Mouse (Mus musculus): Measurements from ENCODE around the gene Uox. TPM values are rescaled to one million over a fixed set of nuclear protein-coding genes. Genes with fewer than 3 reads are reported as not detected.
A peak's percentile ranks its signal among the peaks of the same experiment; 100 is the strongest.

The Uox gene
- total RNA-seq, 2 experiments from 2014 or later, result 0.45 TPM; not detected in 1

DNA sequence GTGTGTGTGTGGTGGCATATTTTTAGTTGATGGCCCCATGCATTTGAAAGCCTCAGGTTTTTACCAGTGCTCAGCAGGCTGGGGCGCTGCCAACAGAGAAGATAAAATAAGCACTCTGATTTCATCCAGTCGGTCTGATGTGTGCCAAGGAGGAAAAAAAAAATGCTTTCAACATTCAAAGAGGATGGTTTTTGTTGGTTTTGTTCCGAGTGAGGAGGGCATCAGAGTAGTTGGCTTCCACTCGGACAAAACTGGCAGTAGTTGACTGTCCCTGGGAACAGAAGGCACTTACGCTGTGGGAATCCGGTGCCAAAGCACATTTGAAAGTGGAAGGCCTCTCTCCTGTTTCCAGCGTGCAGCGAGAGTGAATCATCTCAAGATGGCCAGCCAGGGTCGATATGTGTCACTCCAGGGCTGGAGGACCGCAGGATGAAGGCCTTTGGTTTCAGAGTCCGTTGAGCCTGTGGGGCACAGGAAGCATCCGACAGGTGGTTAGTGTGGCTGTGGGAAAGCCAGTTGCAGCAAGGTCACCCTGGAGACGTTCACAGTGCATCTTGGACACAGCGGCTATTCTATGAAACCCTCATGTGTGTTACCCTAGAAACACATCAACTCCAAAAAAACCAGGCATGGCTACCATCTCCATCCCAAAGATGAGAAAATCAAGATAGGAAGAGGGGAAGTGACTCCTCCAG is 50.5 kb downstream of the Uox start:
- DNase-seq (ENCODE audit: low spot score), result peak; percentile 29

DNA sequence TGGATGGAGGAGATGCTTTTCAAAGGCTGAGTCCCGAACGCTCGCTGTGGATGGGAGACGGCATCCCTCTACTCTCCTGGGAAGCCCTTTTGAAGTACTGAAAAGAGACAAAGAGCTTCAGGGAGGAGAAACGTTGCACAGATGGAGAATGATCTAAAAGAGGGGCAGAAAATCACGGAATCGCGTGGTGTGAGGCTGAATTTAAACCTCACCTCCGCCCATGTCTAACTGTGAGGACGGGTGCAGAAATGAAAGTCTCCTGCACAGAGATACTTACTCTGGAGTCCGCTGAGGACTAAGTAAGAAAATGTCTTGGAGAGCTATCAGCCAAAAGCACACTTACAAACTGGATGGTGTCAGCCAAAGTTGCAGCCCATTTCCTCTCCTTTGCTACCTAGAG is 51.7 kb downstream of the Uox start:
- no peak for DNase-seq (ENCODE audit: low spot score)

DNA sequence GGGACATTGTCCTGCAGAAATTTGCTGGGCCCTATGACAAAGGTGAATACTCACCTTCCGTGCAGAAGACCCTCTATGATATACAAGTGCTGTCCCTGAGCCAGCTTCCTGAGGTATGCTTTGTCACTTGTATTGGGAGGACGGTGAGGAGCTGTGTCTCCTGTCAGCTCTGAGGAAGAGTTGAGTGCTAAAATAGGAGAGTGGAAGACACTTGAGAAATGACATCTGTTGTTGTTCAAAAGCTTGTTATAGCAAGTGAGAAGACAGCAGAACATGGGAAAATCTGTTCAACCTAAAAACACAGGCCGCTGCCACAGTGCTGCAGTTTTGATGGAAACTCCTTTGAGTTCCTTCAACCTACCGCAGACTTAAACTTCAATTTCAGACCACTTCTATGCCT is 55.5 kb downstream of the Uox start:
- DNase-seq (ENCODE audit: low spot score), result no peak

- no peak for DNase-seq (ENCODE audit: low spot score)
Observed at GRCm38 (mm10) chr3:146628227-146628982, 58.2 kb downstream of the Uox start.

DNA sequence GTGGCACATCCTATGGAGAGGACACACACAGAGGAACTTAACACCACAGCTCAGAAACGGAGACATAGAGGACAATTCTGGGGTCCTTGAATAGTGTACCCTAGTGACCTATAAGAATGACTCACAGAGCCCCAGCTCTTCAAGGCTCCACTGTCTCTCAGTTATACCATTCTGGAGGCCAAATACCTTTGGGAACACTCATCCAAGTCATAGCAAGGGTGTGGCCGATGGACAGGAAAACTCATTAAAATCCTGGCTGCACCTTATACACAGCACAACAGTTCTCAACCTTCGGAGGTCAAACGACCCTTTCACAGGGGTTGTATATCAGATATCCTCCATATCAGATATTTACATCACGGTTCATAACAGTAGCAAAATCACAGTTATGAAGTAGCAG is 62.3 kb downstream of the Uox start:
- no peak for DNase-seq (ENCODE audit: low spot score)

DNA sequence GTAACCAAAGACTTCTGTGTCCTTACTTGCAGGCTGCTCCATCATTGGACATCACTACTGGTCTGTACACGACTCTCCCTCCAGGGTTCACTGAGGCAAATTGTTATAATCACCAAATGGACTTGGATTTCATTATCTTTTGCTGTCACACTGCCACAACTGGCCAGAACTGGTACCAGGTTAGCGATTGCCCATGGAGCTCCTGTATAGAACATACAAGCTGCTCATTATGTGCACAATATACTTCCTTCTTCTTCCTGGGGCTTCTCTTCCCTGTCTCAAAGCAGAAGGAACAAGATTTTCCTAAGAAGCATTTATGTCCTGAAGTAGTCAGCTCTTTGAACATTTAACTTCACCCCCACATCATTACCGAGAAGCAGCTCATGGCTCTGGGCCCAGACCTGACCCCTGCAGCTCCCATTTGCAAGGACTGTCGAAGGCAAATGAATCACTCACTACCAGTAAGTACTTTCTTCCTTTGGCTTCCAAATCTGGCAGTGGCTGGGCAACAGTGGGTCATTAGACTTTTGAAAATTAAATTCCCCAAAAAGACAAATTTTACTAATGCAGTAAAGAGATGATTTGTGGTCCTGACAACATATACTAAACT is 71.7 kb downstream of the Uox start:
- DNase-seq (ENCODE audit: low spot score), result no peak

DNA sequence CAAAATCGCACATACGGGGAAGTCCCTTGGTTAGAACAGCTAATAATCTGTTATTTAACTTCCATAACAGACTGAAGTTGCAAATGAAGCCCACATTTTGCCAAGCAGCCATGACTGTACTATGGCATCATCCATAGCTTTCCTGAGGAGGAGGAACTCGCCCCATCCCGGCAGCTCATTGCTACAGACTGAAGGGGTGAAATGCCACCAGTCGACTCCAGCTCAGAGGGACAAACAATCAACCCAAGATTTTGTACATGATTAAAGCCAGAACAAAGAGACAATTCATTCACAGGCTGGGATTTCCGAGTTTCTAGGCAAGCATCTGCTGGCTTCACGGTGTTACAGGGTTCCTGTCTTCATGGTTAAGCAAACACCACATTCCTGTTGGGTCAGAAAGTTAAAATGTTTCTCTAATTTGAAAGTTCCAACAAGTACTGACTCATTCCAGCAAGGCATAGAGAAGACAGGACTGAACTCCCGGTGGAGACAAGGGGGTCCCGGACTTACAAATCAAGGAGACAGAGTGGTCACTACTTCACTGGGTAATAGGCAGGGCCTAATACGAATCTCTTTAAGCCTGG is 79.2 kb downstream of the Uox start:
- DNase-seq (ENCODE audit: low spot score), result no peak

- DNase-seq (ENCODE audit: low spot score), result no peak
Observed at GRCm38 (mm10) chr3:146650716-146651115, 80.5 kb downstream of the Uox start.

GRCm38 (mm10) chr3:146651217-146651616 is 81.0 kb downstream of the Uox start, which contains the start of gene 4930503B20Rik:
Gene 4930503B20Rik, minus strand, starts transcription at chr3:146651317.
- no peak for DNase-seq (ENCODE audit: low spot score)

- DNase-seq (ENCODE audit: low spot score), result no peak
Observed at GRCm38 (mm10) chr3:146652431-146652830, 82.2 kb downstream of the Uox start.

DNA sequence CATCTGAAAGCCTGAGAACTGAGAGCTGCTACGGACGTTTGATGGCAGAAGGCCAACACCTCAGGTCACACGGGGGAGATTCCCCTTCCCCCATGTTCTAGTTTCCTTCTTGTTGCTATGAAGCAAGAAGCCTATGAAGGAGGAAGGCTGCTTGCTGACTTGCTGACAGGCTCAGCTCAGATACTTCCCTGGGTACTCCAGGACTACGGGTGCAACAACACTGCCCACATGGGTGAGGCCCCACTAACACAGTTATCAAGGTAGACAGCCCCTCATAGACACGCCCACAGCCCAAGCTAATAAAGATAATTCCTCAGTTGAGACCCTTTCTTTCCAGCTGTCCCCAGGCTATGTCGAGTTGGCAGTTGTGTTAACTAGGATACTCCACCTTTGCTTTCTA is 83.5 kb downstream of the Uox start:
- DNase-seq (ENCODE audit: low spot score), result no peak

GRCm38 (mm10) chr3:146655111-146655577 is 84.9 kb downstream of the Uox start:
- DNase-seq (ENCODE audit: low spot score), result no peak

- peak; percentile 27 for DNase-seq (ENCODE audit: low spot score)
Observed at GRCm38 (mm10) chr3:146657433-146657832, 87.2 kb downstream of the Uox start.

- DNase-seq (ENCODE audit: low spot score), result no peak
Observed at GRCm38 (mm10) chr3:146658061-146658639, 87.9 kb downstream of the Uox start.

- DNase-seq (ENCODE audit: low spot score), result peak; percentile 13
Observed at GRCm38 (mm10) chr3:146659321-146659720, 89.1 kb downstream of the Uox start.

GRCm38 (mm10) chr3:146661001-146661400 is 90.8 kb downstream of the Uox start:
- no peak for DNase-seq (ENCODE audit: low spot score)

- no peak for DNase-seq (ENCODE audit: low spot score)
Observed at GRCm38 (mm10) chr3:146661907-146662306, 91.7 kb downstream of the Uox start.

- DNase-seq (ENCODE audit: low spot score), result peak; percentile 18
Observed at GRCm38 (mm10) chr3:146671121-146671520, 100.9 kb downstream of the Uox start.

DNA sequence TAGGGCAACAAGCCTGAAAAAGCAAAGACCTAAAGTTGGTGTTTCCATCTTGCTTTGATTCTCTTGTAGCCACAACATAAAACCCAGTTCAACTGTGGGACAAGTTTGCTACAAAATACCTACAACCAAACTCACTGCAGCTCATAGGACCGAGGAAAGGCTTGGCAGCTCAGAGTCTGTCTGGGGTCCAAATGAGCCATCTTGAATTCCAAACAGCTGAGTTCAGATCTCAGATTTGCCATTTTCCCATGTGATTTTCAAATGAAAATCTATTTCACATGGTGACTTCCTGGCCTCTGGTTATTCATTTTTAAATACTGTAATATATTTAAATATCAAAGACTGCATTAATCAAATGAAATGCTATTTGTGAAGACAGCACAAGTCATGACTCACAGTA is 104.9 kb downstream of the Uox start:
- no peak for DNase-seq (ENCODE audit: low spot score)

- DNase-seq (ENCODE audit: low spot score), result no peak
Observed at GRCm38 (mm10) chr3:146676193-146676592, 106.0 kb downstream of the Uox start.

GRCm38 (mm10) chr3:146679646-146680045 is 109.4 kb downstream of the Uox start:
- no peak for DNase-seq (ENCODE audit: low spot score)

DNA sequence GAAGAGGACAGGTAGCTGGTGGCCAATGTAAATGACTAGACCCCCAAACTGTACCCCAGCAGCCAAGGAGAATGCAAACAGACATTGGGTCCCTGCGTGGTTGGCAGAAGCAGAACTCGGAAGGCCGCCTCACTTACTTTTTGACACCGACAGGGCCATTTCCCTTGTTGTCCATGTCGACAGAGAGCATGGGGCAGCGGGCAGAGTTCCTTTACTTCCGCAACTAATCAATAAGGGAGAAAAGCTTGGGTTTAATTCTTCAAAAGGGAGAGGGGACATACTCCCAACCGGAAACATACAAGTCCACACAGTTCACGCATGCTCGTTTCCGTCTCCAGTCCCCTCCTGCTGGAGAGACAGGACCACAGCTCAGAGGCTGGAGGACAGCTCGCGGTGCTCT is 110.4 kb downstream of the Uox start:
- no peak for DNase-seq (ENCODE audit: low spot score)
